Mouse (Mus musculus) heart, adult 2 months (tissue): ENCODE data around the gene Mecom.

ENCODE experiments used
- CTCF ChIP-seq: fragments of 200-600 bp; IDR thresholded peaks from 2 replicates; pipeline ENCODE4 v1.8.1; 2022; ENCODE audit warnings: antibody characterized with exemption, mild to moderate bottlenecking, moderate library complexity
- EP300 ChIP-seq: fragments of 200-500 bp; IDR thresholded peaks from 2 replicates; pipeline ENCODE4 v1.6.1; 2011; ENCODE audit warnings: low read depth, low read length, control low read depth; ENCODE audit not compliant: insufficient read depth
- POLR2A ChIP-seq: fragments of 200-500 bp; IDR thresholded peaks from 2 replicates; pipeline ENCODE4 v1.6.1; 2011; ENCODE audit warnings: mild to moderate bottlenecking, low read depth, low read length, control low read depth; ENCODE audit not compliant: insufficient read depth

DNA sequence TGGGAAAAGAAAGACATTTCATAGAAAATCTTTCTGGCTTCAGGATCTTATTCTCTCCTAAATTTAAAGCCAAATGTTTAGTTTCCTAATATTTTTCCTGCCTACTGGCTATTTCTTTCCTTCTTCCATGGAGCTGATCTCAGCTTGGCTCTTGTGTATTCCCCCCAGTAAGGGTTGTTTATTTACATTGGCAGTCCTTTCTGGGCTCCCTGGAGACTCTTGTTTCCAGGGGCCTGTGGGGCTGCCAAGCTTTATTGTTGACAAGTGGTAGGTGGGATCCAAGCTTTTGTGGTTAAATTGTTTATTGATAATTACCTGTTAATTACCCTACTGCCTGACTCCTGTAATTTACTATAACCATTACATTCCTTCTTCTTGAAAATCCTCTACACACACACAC lies 476.5 kb downstream of the Mecom start:
- TF ChIP-seq EP300 = no peak
- TF ChIP-seq CTCF = no peak
- no peak for TF ChIP-seq POLR2A
